Mouse (Mus musculus) midbrain, embryonic 16.5 days (tissue): Measurements from ENCODE around the gene Cebpb. TPM values are rescaled to one million over a fixed set of nuclear protein-coding genes. Genes with fewer than 3 reads are reported as not detected.

Experiments used
- microRNA-seq: library from miRNA; unstranded; fragments of <30 nt; microRNA quantifications from one replicate; pipeline ENCODE4, GENCODE M21; 2017
- polyA plus RNA-seq: library from polyadenylated mRNA; unstranded; fragments of >200 nt; fragmentation: Nextera tagmentation; extraction: Ambion mirVana; gene quantifications from 2 replicates; pipeline ENCODE4 v1.2.1, GENCODE M21; 2015

Cebpb gene
- polyA plus RNA-seq, 1 experiment from 2014 or later = 0.60 TPM

Small RNAs within 50 kb of the gene (microRNA-seq; reads per million reads assigned to microRNA genes)
- not detected for gene Gm22355

Other genes with a start within 250 kb of the Cebpb start
- 111 and 121 TPM in 2 replicates for gene Rnf114, start 196.3 kb upstream of the Cebpb start, polyA plus RNA-seq
- gene Spata2, start 196.0 kb upstream of the Cebpb start, polyA plus RNA-seq = 32.2 and 34.4 TPM in 2 replicates
- 3.9 and 4.7 TPM in 2 replicates for gene Snai1, start 150.7 kb upstream of the Cebpb start, polyA plus RNA-seq
- 321 and 344 TPM in 2 replicates for gene Ube2v1, start 56.8 kb upstream of the Cebpb start, polyA plus RNA-seq
- gene Gm20431, start 27.4 kb upstream of the Cebpb start, polyA plus RNA-seq = 7.7 and 9.2 TPM in 2 replicates
- gene Tmem189, start 907 bp downstream of the Cebpb start, polyA plus RNA-seq = 29.7 and 30.3 TPM in 2 replicates
- gene Ptpn1, start 243.1 kb downstream of the Cebpb start, polyA plus RNA-seq = 79.8 and 86.0 TPM in 2 replicates